Mouse (Mus musculus) MEL (cell line): ENCODE data around the gene Cramp1l. TPM values are rescaled to one million over a fixed set of nuclear protein-coding genes. Genes with fewer than 3 reads are reported as not detected.

Experiments used
- DNase-seq: peaks from one replicate; pipeline ENCODE4 v3.0.0; 2011; ENCODE audit warnings: low read depth, low spot score
- H3K27ac ChIP-seq: 2 replicates; pipeline ENCODE4 v1.5.1; 2012; ENCODE audit warnings: low read depth, mild to moderate bottlenecking, control low read depth, low read length, moderate library complexity; ENCODE audit not compliant: control insufficient read depth
- H3K27me3 ChIP-seq, 2 experiments: fragments of 150-350 bp in 1 of 2; sonication (generic) in 1 of 2; 2 replicates each; pipeline ENCODE4 v1.6.1; 2012; ENCODE audit warnings: low read length in 2 of 2, mild to moderate bottlenecking in 2 of 2, improper control_type of control experiment in 1 of 2, moderate library complexity in 1 of 2; ENCODE audit not compliant: insufficient read depth in 2 of 2, control insufficient read depth in 1 of 2
- H3K36me3 ChIP-seq, 2 experiments: 2 replicates each; pipeline ENCODE4 v1.6.1; 2012 to 2014; ENCODE audit warnings: low read length in 2 of 2, improper control_type of control experiment in 1 of 2, inconsistent platforms in 1 of 2, mild to moderate bottlenecking in 1 of 2; ENCODE audit not compliant: insufficient read depth in 2 of 2, control insufficient read depth in 1 of 2
- H3K4me1 ChIP-seq, 2 experiments: fragments of 150-350 bp in 1 of 2; sonication (generic) in 1 of 2; 2 replicates each; pipeline ENCODE4 v1.6.1; 2012; ENCODE audit warnings: low read length in 2 of 2, improper control_type of control experiment in 1 of 2, mild to moderate bottlenecking in 1 of 2; ENCODE audit not compliant: insufficient read depth in 2 of 2, control insufficient read depth in 1 of 2
- H3K4me3 ChIP-seq, 2 experiments: fragments of 150-350 bp in 1 of 2; sonication (generic) in 1 of 2; 2 replicates each; pipeline ENCODE4 v1.5.1; 2012; ENCODE audit warnings: low read depth in 2 of 2, low read length in 2 of 2, mild to moderate bottlenecking in 2 of 2, moderate library complexity in 2 of 2, control low read depth in 1 of 2, improper control_type of control experiment in 1 of 2; ENCODE audit not compliant: control insufficient read depth in 1 of 2, insufficient read depth in 1 of 2
- H3K79me2 ChIP-seq: 2 replicates; pipeline ENCODE4 v1.6.1; 2012; ENCODE audit warnings: mild to moderate bottlenecking, low read length, moderate library complexity; ENCODE audit not compliant: control insufficient read depth, poor library complexity, insufficient read depth
- H3K9ac ChIP-seq: 2 replicates; pipeline ENCODE4 v1.6.1; 2012; ENCODE audit warnings: low read depth, mild to moderate bottlenecking, control low read depth, low read length, moderate library complexity; ENCODE audit not compliant: control insufficient read depth, poor library complexity, severe bottlenecking
- H3K9me3 ChIP-seq: fragments of 150-350 bp; sonication (generic); replicated peaks from 2 replicates; pipeline ENCODE4 v1.6.1; 2012; ENCODE audit warnings: mild to moderate bottlenecking, low read length, improper control_type of control experiment, moderate library complexity; ENCODE audit not compliant: insufficient read depth
- CHD1 ChIP-seq: IDR thresholded peaks from 2 replicates; pipeline ENCODE4 v1.6.1; 2012; ENCODE audit warnings: low read depth, mild to moderate bottlenecking, inconsistent platforms, low read length, improper control_type of control experiment
- CHD2 ChIP-seq: IDR thresholded peaks from 2 replicates; pipeline ENCODE4 v1.6.1; 2011; ENCODE audit warnings: low read length, improper control_type of control experiment
- CTCF ChIP-seq, 3 experiments: IDR thresholded peaks in 2 of 3; conservative IDR thresholded peaks in 1 of 3; 2 replicates each; pipeline ENCODE4 v1.5.1; 2011 to 2012; ENCODE audit warnings: low read length in 3 of 3, low read depth in 2 of 3, mild to moderate bottlenecking in 2 of 3, improper control_type of control experiment in 1 of 3, inconsistent platforms in 1 of 3, mixed read lengths in 1 of 3, moderate library complexity in 1 of 3; ENCODE audit not compliant: control insufficient read depth in 1 of 3, insufficient read depth in 1 of 3, poor library complexity in 1 of 3, severe bottlenecking in 1 of 3
- EP300 ChIP-seq, 2 experiments: IDR thresholded peaks; 2 replicates each; pipeline ENCODE4 v1.6.1; 2011; ENCODE audit warnings: improper control_type of control experiment in 2 of 2, low read length in 2 of 2, low read depth in 1 of 2, mild to moderate bottlenecking in 1 of 2
- ETS1 ChIP-seq: IDR thresholded peaks from 2 replicates; pipeline ENCODE4 v1.6.1; 2012; ENCODE audit warnings: low read depth, mild to moderate bottlenecking, inconsistent platforms, low read length, improper control_type of control experiment, moderate library complexity
- GABPA ChIP-seq: IDR thresholded peaks from 2 replicates; pipeline ENCODE4 v1.6.1; 2012; ENCODE audit warnings: low read depth, mild to moderate bottlenecking, inconsistent platforms, low read length, improper control_type of control experiment, moderate library complexity
- GATA1 ChIP-seq: IDR thresholded peaks from 2 replicates; pipeline ENCODE4 v1.6.1; 2011; ENCODE audit warnings: low read depth, low read length, improper control_type of control experiment
- HCFC1 ChIP-seq: IDR thresholded peaks from 2 replicates; pipeline ENCODE4 v1.6.1; 2012; ENCODE audit warnings: low read depth, mild to moderate bottlenecking, inconsistent platforms, low read length, improper control_type of control experiment, moderate library complexity
- JUND ChIP-seq: IDR thresholded peaks from 2 replicates; pipeline ENCODE4 v1.6.1; 2011; ENCODE audit warnings: low read depth, mild to moderate bottlenecking, improper control_type of control experiment, low read length
- KAT2A ChIP-seq: conservative IDR thresholded peaks from 2 replicates; pipeline ENCODE4 v1.6.1; 2012; ENCODE audit warnings: low read depth, low read length, improper control_type of control experiment, inconsistent platforms
- MAFK ChIP-seq: IDR thresholded peaks from 2 replicates; pipeline ENCODE4 v1.6.1; 2011; ENCODE audit warnings: low read depth, mild to moderate bottlenecking, low read length, improper control_type of control experiment, borderline replicate concordance
- MAX ChIP-seq: IDR thresholded peaks from 2 replicates; pipeline ENCODE4 v1.6.1; 2011; ENCODE audit warnings: low read length, improper control_type of control experiment
- MYB ChIP-seq: IDR thresholded peaks from 2 replicates; pipeline ENCODE4 v1.6.1; 2011; ENCODE audit warnings: mild to moderate bottlenecking, low read depth, low read length, improper control_type of control experiment
- MYC ChIP-seq: IDR thresholded peaks from 2 replicates; pipeline ENCODE4 v1.6.1; 2011; ENCODE audit warnings: low read depth, mild to moderate bottlenecking, low read length, improper control_type of control experiment, moderate library complexity
- NELFE ChIP-seq: IDR thresholded peaks from 2 replicates; pipeline ENCODE4 v1.6.1; 2011; ENCODE audit warnings: low read depth, low read length, improper control_type of control experiment
- POLR2A ChIP-seq, 2 experiments: IDR thresholded peaks; 2 replicates each; pipeline ENCODE4 v1.6.1; 2011 to 2012; ENCODE audit warnings: low read length in 2 of 2, mild to moderate bottlenecking in 2 of 2, control low read depth in 1 of 2, improper control_type of control experiment in 1 of 2, low read depth in 1 of 2, moderate library complexity in 1 of 2; ENCODE audit not compliant: control insufficient read depth in 1 of 2, insufficient read depth in 1 of 2, poor library complexity in 1 of 2
- POLR2AphosphoS2 ChIP-seq: IDR thresholded peaks from 2 replicates; pipeline ENCODE4 v1.6.1; 2011; ENCODE audit warnings: low read length, improper control_type of control experiment
- RCOR1 ChIP-seq: IDR thresholded peaks from 2 replicates; pipeline ENCODE4 v1.6.1; 2012; ENCODE audit warnings: low read depth, mild to moderate bottlenecking, inconsistent platforms, low read length, improper control_type of control experiment
- SMC3 ChIP-seq: IDR thresholded peaks from 2 replicates; pipeline ENCODE4 v1.6.1; 2011; ENCODE audit warnings: low read depth, low read length, improper control_type of control experiment
- TAL1 ChIP-seq: IDR thresholded peaks from 2 replicates; pipeline ENCODE4 v1.6.1; 2012; ENCODE audit warnings: mild to moderate bottlenecking, inconsistent platforms, low read length, moderate library complexity, mixed read lengths
- TBP ChIP-seq: IDR thresholded peaks from 2 replicates; pipeline ENCODE4 v1.8.0; 2011; ENCODE audit warnings: low read depth, low read length, improper control_type of control experiment
- TCF12 ChIP-seq: IDR thresholded peaks from 2 replicates; pipeline ENCODE4 v1.6.1; 2014; ENCODE audit warnings: low read depth, mild to moderate bottlenecking, inconsistent platforms, low read length, improper control_type of control experiment, moderate library complexity
- UBTF ChIP-seq: IDR thresholded peaks from 2 replicates; pipeline ENCODE4 v1.6.1; 2012; ENCODE audit warnings: low read depth, mild to moderate bottlenecking, inconsistent platforms, low read length, improper control_type of control experiment, moderate library complexity, borderline replicate concordance; ENCODE audit not compliant: insufficient read depth
- USF2 ChIP-seq, 2 experiments: IDR thresholded peaks; 2 replicates each; pipeline ENCODE4 v1.6.1; 2011 to 2012; ENCODE audit warnings: improper control_type of control experiment in 2 of 2, low read length in 2 of 2, borderline replicate concordance in 1 of 2, inconsistent platforms in 1 of 2, low read depth in 1 of 2, mild to moderate bottlenecking in 1 of 2; ENCODE audit not compliant: insufficient read depth in 1 of 2
- ZC3H11A ChIP-seq: IDR thresholded peaks from 2 replicates; pipeline ENCODE4 v1.6.1; 2012; ENCODE audit warnings: low read depth, mild to moderate bottlenecking, inconsistent platforms, low read length, improper control_type of control experiment
- ZKSCAN1 ChIP-seq: IDR thresholded peaks from 2 replicates; pipeline ENCODE4 v1.6.1; 2012; ENCODE audit warnings: low read depth, mild to moderate bottlenecking, inconsistent platforms, low read length, improper control_type of control experiment, moderate library complexity
- ZMIZ1 ChIP-seq: IDR thresholded peaks from 2 replicates; pipeline ENCODE4 v1.6.1; 2012; ENCODE audit warnings: low read depth, mild to moderate bottlenecking, inconsistent platforms, low read length, improper control_type of control experiment, moderate library complexity
- ZNF384 ChIP-seq: IDR thresholded peaks from 2 replicates; pipeline ENCODE4 v1.6.1; 2012; ENCODE audit warnings: low read depth, mild to moderate bottlenecking, inconsistent platforms, low read length, improper control_type of control experiment
- polyA plus RNA-seq, 2 experiments: library from polyadenylated mRNA; stranded (reverse) in 1 of 2; unstranded in 1 of 2; fragments of >175 nt in 1 of 2; fragments of >200 nt in 1 of 2; gene quantifications; 2 replicates each; pipeline versions ENCODE4 v1.2.1 to v1.2.4; 2012; ENCODE audit warnings: low replicate concordance in 2 of 2, low read depth in 1 of 2; ENCODE audit not compliant: insufficient read length in 2 of 2, insufficient read depth in 1 of 2, missing spikeins in 1 of 2
- total RNA-seq: library from RNA; depleted of rRNA; stranded (reverse); fragments of 300-350 nt; gene quantifications from 2 replicates; pipeline ENCODE4 v1.2.3, GENCODE M21; 2012

The Cramp1l gene
- total and polyA plus RNA-seq, 3 experiments, result 2.4 to 5.1 TPM; not detected in 1

DNA sequence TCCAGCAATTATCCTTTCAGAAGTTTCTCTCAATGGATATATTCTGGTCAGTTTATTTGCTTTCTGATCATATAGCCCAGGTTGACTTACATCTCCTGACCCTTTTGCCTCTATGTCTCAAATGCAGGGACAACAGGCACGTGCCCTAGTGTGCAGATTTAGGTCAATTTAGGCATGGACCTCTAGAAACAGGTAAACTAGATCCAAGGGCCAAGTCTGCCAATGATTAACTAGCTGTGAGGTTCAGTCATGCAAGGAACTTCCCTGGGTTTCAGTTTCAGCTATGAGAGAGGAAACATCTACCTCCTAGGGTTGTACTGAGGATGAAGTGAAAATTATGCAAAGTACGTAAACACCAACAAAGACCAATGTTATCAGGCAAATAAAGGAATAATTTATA is 62.3 kb downstream of the Cramp1l start:
- peaks cover 1 to 2% of the 10 kb centered on the region in 2 experiments; a peak in 1 of 4 replicates for H3K36me3 ChIP-seq
- no peak overlapping the region for H3K4me3 ChIP-seq
- H3K9ac ChIP-seq, result no peak overlapping the region
- H3K4me1 ChIP-seq, result no peaks in the 10 kb centered on the region
- no peaks in the 10 kb centered on the region for H3K27me3 ChIP-seq
- no peak for DNase-seq
- H3K79me2 ChIP-seq, result no peaks in the 10 kb centered on the region; the same call in 1 of the 2 replicates
- no peak overlapping the region for H3K27ac ChIP-seq
- no peaks in the 10 kb centered on the region for H3K9me3 ChIP-seq
- TF ChIP-seq UBTF (no peak), SMC3 (no peak), MYC (no peak), MYB (no peak), MAX (no peak), EP300 (IDR thresholded peaks at IDR 0.05; ENCODE audit: low read depth in 1 of 2, low read length in 2 of 2) (no peak), ETS1 (no peak), HCFC1 (no peak), TCF12 (no peak), NELFE (no peak), TAL1 (no peak), ZKSCAN1 (no peak), JUND (no peak), GATA1 (no peak), USF2 (IDR thresholded peaks at IDR 0.05; ENCODE audit: borderline replicate concordance in 1 of 2, insufficient read depth in 1 of 2, low read depth in 1 of 2, low read length in 2 of 2) (no peak)

DNA sequence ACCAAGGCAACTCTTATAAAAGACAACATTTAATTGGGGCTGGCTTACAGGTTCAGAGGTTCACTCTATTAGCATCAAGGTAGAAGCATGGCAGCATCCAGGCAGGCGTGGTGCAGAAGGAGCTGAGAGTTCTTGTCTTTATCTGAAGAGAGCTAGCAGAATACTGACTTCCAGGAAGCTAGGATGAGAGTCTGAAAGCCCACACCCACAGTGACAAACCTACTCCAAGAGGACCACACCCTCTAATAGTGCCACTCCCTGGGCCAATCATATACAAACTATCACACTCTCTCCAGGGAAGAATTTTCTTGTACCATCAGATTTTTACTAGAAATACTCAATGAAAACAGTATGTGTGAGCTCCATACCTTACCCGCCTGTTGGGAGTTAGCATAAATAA is 64.9 kb downstream of the Cramp1l start:
- Histone ChIP-seq H3K27ac (no peak overlapping the region), H3K4me3 (no peak overlapping the region), H3K79me2 (no peaks in the 10 kb centered on the region; the same call in 1 of the 2 replicates), H3K36me3 (peaks cover under 1 to 2% of the 10 kb centered on the region in 2 experiments; a peak in 1 of 4 replicates), H3K4me1 (no peaks in the 10 kb centered on the region), H3K9me3 (no peaks in the 10 kb centered on the region), H3K9ac (no peak overlapping the region), H3K27me3 (no peaks in the 10 kb centered on the region)
- no peak for DNase-seq
- TF ChIP-seq TAL1, result no peak
- TF ChIP-seq MAFK, result no peak
- no peak for TF ChIP-seq SMC3
- TF ChIP-seq MYB, result no peak
- TF ChIP-seq ZKSCAN1, result no peak
- TF ChIP-seq ZMIZ1, result no peak
- TF ChIP-seq RCOR1, result no peak
- no peak for TF ChIP-seq GABPA
- no peak for TF ChIP-seq KAT2A
- no peak for TF ChIP-seq CTCF (IDR thresholded peaks at IDR 0.05 in 2 of 3, conservative IDR thresholded peaks at IDR 0.05 in 1 of 3; ENCODE audit: control insufficient read depth in 1 of 3, insufficient read depth in 1 of 3, low read depth in 2 of 3, low read length in 3 of 3, poor library complexity in 1 of 3, severe bottlenecking in 1 of 3)
- no peak for TF ChIP-seq ZNF384
- no peak for TF ChIP-seq JUND
- TF ChIP-seq TBP, result no peak
- no peak for TF ChIP-seq ZC3H11A
- TF ChIP-seq CHD1, result no peak
- TF ChIP-seq USF2 (IDR thresholded peaks at IDR 0.05; ENCODE audit: borderline replicate concordance in 1 of 2, insufficient read depth in 1 of 2, low read depth in 1 of 2, low read length in 2 of 2), result no peak
- no peak for TF ChIP-seq POLR2A (IDR thresholded peaks at IDR 0.05; ENCODE audit: control insufficient read depth in 1 of 2, insufficient read depth in 1 of 2, low read depth in 1 of 2, low read length in 2 of 2, poor library complexity in 1 of 2)
- TF ChIP-seq POLR2AphosphoS2, result no peak
- TF ChIP-seq CHD2, result no peak
